Mouse (Mus musculus): ENCODE data around the gene Glyr1.

DNA sequence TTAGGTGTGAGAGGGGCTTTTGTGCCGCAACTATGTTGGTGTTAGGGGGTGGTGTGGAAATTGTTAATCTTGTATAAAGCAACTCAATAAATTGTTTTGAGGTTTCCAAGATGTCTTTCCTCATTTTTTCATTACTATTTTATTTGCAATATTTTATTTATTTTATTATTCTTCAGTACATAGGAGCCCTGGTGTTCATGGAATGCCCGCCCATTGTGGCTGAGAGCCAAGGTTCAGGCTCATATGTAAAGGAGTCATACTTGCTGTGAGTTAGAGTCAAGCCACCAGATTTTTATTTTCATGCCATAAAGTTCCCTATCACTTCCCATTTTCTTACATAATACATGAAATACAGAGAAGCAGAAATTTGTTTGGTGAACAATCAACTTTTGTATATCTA is 36.5 kb upstream of the Glyr1 start:
- TF ChIP-seq CTCF (IDR thresholded peaks at IDR 0.05; ENCODE audit: control insufficient read depth, insufficient read depth, insufficient read length) (no peak), USF1 (IDR thresholded peaks at IDR 0.05; ENCODE audit: low read depth) (no peak), MYOG (IDR thresholded peaks at IDR 0.05; ENCODE audit: control insufficient read depth, extremely low read depth, insufficient read length) (no peak), CEBPB (IDR thresholded peaks at IDR 0.05; ENCODE audit: low read depth) (no peak), MAX (IDR thresholded peaks at IDR 0.05) (no peak)
